Mouse (Mus musculus) bone marrow macrophage, adult 2 months (primary cell): ENCODE results near the gene Keap1.

Experiments used
- CTCF ChIP-seq: IDR thresholded peaks from 2 replicates; pipeline ENCODE4 v1.5.1; 2012; ENCODE audit warnings: low read depth, mild to moderate bottlenecking, low read length, moderate library complexity
- POLR2A ChIP-seq: IDR thresholded peaks from 2 replicates; pipeline ENCODE4 v1.6.1; 2012; ENCODE audit warnings: mild to moderate bottlenecking, low read depth, low read length, borderline replicate concordance

DNA sequence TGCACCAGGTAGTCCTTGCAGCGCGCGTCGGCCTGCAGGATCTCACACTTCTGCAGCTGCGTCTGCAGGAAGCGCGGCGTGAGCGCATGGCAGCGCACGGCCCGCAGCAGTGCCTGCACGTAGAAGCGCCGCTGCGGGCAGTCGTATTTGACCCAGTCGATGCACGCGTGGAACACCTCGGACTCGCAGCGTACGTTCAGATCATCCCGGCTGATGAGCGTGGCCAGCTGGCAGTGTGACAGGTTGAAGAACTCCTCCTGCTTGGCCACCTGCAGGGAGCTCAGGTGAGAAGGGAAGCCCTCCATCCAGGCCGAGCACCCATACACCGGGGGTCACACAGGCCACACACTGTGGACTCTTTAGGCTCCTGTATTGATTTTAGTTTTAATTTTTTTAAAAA, 5.4 kb downstream of the Keap1 start:
- TF ChIP-seq CTCF (no peak), POLR2A (no peak)
